Mouse (Mus musculus) stomach, postnatal 0 days (tissue): Measurements from ENCODE around the gene Asb7. TPM values are rescaled to one million over a fixed set of nuclear protein-coding genes. Genes with fewer than 3 reads are reported as not detected.

Experiments
- ATAC-seq: fragments of 200-750 bp; cut with Nextera tagmentation; 2 replicates; pipeline ENCODE4 v1.8.0; 2017; ENCODE audit not compliant: low FRiP score, low TSS enrichment
- DNase-seq: peaks from one replicate; pipeline ENCODE4 v3.0.0-alpha.2; 2016; ENCODE audit warnings: low spot score
- H3K27ac ChIP-seq: fragments of 300-500 bp; sonication (generic); replicated peaks from 2 replicates; pipeline ENCODE4 v1.5.1; 2014; ENCODE audit warnings: mild to moderate bottlenecking, control low read depth
- H3K27me3 ChIP-seq: fragments of 300-500 bp; sonication (generic); 2 replicates; pipeline ENCODE4 v1.6.1; 2014; ENCODE audit warnings: low read length; ENCODE audit not compliant: control insufficient read depth, insufficient read depth
- H3K36me3 ChIP-seq: fragments of 300-500 bp; sonication (generic); 2 replicates; pipeline ENCODE4 v1.6.1; 2014; ENCODE audit warnings: low read length, mixed read lengths; ENCODE audit not compliant: control insufficient read depth, insufficient read depth
- H3K4me1 ChIP-seq: fragments of 300-500 bp; sonication (generic); replicated peaks from 2 replicates; pipeline ENCODE4 v1.6.1; 2014; ENCODE audit warnings: antibody characterized with exemption; ENCODE audit not compliant: control insufficient read depth, insufficient read depth
- H3K4me2 ChIP-seq: fragments of 300-500 bp; sonication (generic); replicated peaks from 2 replicates; pipeline ENCODE4 v1.6.1; 2014; ENCODE audit warnings: low read depth, mild to moderate bottlenecking, control low read depth, moderate library complexity
- H3K4me3 ChIP-seq: fragments of 300-500 bp; sonication (generic); 2 replicates; pipeline ENCODE4 v1.5.1; 2014; ENCODE audit warnings: low read depth, low read length, control low read depth
- H3K9ac ChIP-seq: fragments of 300-500 bp; sonication (generic); 2 replicates; pipeline ENCODE4 v1.6.1; 2014; ENCODE audit warnings: mild to moderate bottlenecking, low read length, control low read depth, mixed read lengths
- H3K9me3 ChIP-seq: fragments of 300-500 bp; sonication (generic); 2 replicates; pipeline ENCODE4 v1.6.1; 2016; ENCODE audit warnings: low read length; ENCODE audit not compliant: control insufficient read depth
- CTCF ChIP-seq: IDR thresholded peaks from 2 replicates; pipeline ENCODE4 v1.5.1; 2016; ENCODE audit warnings: antibody characterized with exemption, low read depth, mild to moderate bottlenecking, moderate library complexity
- EP300 ChIP-seq: optimal IDR thresholded peaks from 2 replicates; pipeline ENCODE3; 2016; ENCODE audit warnings: antibody characterized with exemption
- WGBS: fragments of 180-500 bp; shearing (Covaris S2); extraction: QIAGEN DNeasy Blood & Tissue Kit; methylation state at CpG from one replicate; pipeline ENCODE4 v1.1.7; 2014; 5-methylcytosine and 5-hydroxymethylcytosine counted together
- polyA plus RNA-seq: library from polyadenylated mRNA; unstranded; fragments of >200 nt; fragmentation: Nextera tagmentation; extraction: Ambion mirVana; gene quantifications from 2 replicates; pipeline ENCODE4 v1.2.1, GENCODE M21; 2015

Gene Asb7
- polyA plus RNA-seq, 1 experiment from 2014 or later: 5.9 TPM

- H3K4me1 ChIP-seq: 0 out of 2 replicates have a peak, but pooled peaks cover 3% of the 10 kb centered on the region
- WGBS: 46% methylated on average over 3 of the region's 3 CpGs
- DNase-seq (no peak), ATAC-seq (no peak)
- no peaks in the 10 kb centered on the region for H3K27me3 ChIP-seq
- H3K4me3 ChIP-seq: no peak overlapping the region
- no peaks in the 10 kb centered on the region for H3K9me3 ChIP-seq
- no peak overlapping the region for H3K4me2 ChIP-seq
- no peaks in the 10 kb centered on the region for H3K36me3 ChIP-seq
- TF ChIP-seq EP300: no peak
- no peak for TF ChIP-seq CTCF
- no peak overlapping the region for H3K27ac ChIP-seq
- H3K9ac ChIP-seq: no peak overlapping the region
Measured at GRCm38 (mm10) chr7:66600126-66600525, 89.3 kb downstream of the Asb7 start.

DNA sequence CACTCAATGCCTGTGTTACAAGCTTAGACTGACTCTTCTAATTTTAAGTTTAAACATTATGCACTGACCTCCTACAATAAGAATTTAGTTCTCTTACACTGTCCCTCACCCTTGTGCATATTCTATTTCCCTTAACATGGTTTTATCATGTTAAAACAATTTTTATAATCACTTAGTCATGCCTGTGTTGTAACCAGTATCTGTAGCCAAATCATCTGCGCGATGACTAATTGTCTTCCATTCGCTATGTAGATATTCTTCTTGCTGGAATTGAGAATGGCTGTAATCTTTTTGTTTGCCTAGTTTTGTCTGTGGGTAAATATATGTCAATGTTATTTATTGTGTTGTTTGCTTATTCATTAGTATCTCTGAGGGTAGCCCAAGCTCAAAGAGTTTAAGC is 91.5 kb downstream of the Asb7 start:
- Histone ChIP-seq H3K9ac (no peak overlapping the region), H3K9me3 (no peaks in the 10 kb centered on the region), H3K4me3 (no peak overlapping the region), H3K36me3 (no peaks in the 10 kb centered on the region), H3K27ac (no peak overlapping the region), H3K4me1 (0 out of 2 replicates have a peak, but pooled peaks cover 3% of the 10 kb centered on the region), H3K4me2 (no peak overlapping the region), H3K27me3 (no peaks in the 10 kb centered on the region)
- WGBS: 70% methylated on average over 3 of the region's 3 CpGs
- DNase-seq (no peak), ATAC-seq (no peak)
- TF ChIP-seq EP300 (no peak), CTCF (no peak)

Other genes with a start within 250 kb of the Asb7 start
- gene Lins1, start 293 bp upstream of the Asb7 start, polyA plus RNA-seq: 7.6 and 7.8 TPM in 2 replicates
- 40.8 and 41.3 TPM in 2 replicates for gene Cers3, start 53.9 kb upstream of the Asb7 start, polyA plus RNA-seq
- gene Adamts17, start 150.1 kb upstream of the Asb7 start, polyA plus RNA-seq: 2.4 TPM in 2 replicates